In the genomic region with DNA sequence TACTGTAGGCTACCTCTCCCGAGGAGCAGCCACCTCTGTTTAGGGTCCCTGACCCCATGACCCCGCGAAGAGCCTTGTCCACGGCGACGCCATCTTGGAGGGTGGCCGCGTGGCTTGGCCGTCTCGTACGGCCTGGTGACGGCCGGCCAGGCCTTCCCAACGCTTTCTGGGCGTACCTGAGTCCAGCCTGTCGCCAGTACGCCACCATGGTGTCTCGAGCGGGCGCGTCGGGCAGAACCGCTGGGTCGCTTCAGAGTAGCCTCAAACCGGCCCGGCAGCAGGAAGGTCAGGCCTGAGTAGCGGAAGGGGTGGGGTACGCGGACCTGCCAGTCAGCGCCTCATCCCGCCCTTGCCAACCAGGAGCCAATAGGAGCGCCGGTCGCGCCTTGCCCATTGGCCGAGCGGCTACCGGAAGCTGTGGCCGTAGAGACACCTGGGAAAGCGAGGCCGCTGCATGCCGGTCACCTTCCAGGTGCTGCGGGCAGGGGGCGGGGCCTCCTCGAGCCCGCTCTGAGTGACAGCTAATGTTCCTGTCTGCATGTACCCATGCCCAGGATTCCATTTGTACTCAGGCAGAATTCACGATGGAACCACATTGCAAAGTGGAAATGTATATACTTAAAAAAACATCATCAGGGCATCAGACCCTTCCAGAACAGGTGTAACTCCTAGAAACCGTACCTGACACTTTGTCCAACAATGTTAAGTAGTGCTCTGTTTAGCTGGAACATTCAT, we compare ENCODE assay signal across 7 mouse cellular contexts. TPM values are rescaled to one million over a fixed set of nuclear protein-coding genes. Genes with fewer than 3 reads are reported as not detected.
DNase-seq lines count a peak whose midpoint lies in the region; ATAC-seq lines count a peak whose summit lies in the region.

Gene Atp5e, minus strand, starts transcription at position 317 of the 735 bp plus-strand sequence.

- peaks cover 15% of the 10 kb centered on the region; the same call in 1 of the 2 replicates for H3K36me3 ChIP-seq in intestine, embryonic 16.5 days (ENCODE audit: control insufficient read depth, insufficient read depth, low read length)
- peaks cover 4% of the 10 kb centered on the region; the same call in 1 of the 2 replicates for H3K36me3 ChIP-seq in midbrain, embryonic 11.5 days (ENCODE audit: control insufficient read depth, insufficient read depth, low read length)

- ATAC-seq in intestine, embryonic 16.5 days: peak; percentile 100
- peak; percentile 100 for ATAC-seq in midbrain, embryonic 11.5 days (ENCODE audit: low FRiP score)

- peak; percentile 98 for DNase-seq in adrenal gland, adult 2 months
- peak; percentile 81 for DNase-seq in embryo, embryonic 11.5 days (ENCODE audit: low read depth, low spot score)
- DNase-seq in gastrocnemius, postnatal 4 days (ENCODE audit: low spot score in 2 of 2): peak; percentile 90 to 94
- peak; percentile 96 to 97 for DNase-seq in left cerebral cortex, postnatal 36 days (ENCODE audit: low spot score in 2 of 2)
- DNase-seq in midbrain, embryonic 11.5 days (ENCODE audit: low spot score, missing footprints): peak; percentile 98
- peak; percentile 94 for DNase-seq in skeletal muscle tissue, adult 2 months (ENCODE audit: low read depth, low spot score)

- H3K4me1 ChIP-seq in intestine, embryonic 16.5 days (ENCODE audit: control insufficient read depth, insufficient read depth, low read length): no peaks in the 10 kb centered on the region
- peaks cover 7% of the 10 kb centered on the region; the same call in 1 of the 2 replicates for H3K4me1 ChIP-seq in midbrain, embryonic 11.5 days (ENCODE audit: control insufficient read depth, insufficient read depth, low read length)

- peak within 1 kb of the TSS; percentile 76 for H3K27ac ChIP-seq in intestine, embryonic 16.5 days (ENCODE audit: low read length)
- 0 out of 2 replicates have a peak within 1 kb of the TSS, but pooled peaks have one; percentile 25 for H3K27ac ChIP-seq in midbrain, embryonic 11.5 days (ENCODE audit: low read depth, low read length)

- H3K9me3 ChIP-seq in intestine, embryonic 16.5 days (ENCODE audit: control insufficient read depth, low read length): no peaks in the 10 kb centered on the region
- H3K9me3 ChIP-seq in midbrain, embryonic 11.5 days (ENCODE audit: control insufficient read depth, low read length): no peaks in the 10 kb centered on the region

- H3K9ac ChIP-seq in intestine, embryonic 16.5 days (ENCODE audit: low read depth, low read length): peak within 1 kb of the TSS; percentile 84
- peak within 1 kb of the TSS; percentile 91 for H3K9ac ChIP-seq in midbrain, embryonic 11.5 days (ENCODE audit: low read length)

- no peaks in the 10 kb centered on the region for H3K27me3 ChIP-seq in intestine, embryonic 16.5 days (replicated peaks; ENCODE audit: control insufficient read depth, insufficient read depth, low read length)
- H3K27me3 ChIP-seq in midbrain, embryonic 11.5 days (ENCODE audit: control insufficient read depth, insufficient read depth, low read length): no peaks in the 10 kb centered on the region

- peak within 1 kb of the TSS; percentile 83 for H3K4me2 ChIP-seq in intestine, embryonic 16.5 days (ENCODE audit: low read depth, low read length)
- peak within 1 kb of the TSS; percentile 95 for H3K4me2 ChIP-seq in midbrain, embryonic 11.5 days

- intact Hi-C loops in left cerebral cortex, postnatal 36 days (cut with DNase I): loop anchor here (5.0 kb wide), 1 partner anchor 132 kb away; no protein-coding TSS in a partner anchor

- peak within 1 kb of the TSS; percentile 74 for H3K4me3 ChIP-seq in intestine, embryonic 16.5 days (ENCODE audit: low read length)
- H3K4me3 ChIP-seq in midbrain, embryonic 11.5 days (ENCODE audit: low read depth, low read length): peak within 1 kb of the TSS; percentile 73

- WGBS in intestine, embryonic 16.5 days: 2% methylated on average over 48 of the region's 48 CpGs
- 2% methylated on average over 48 of the region's 48 CpGs for WGBS in midbrain, embryonic 11.5 days

RNA-seq across cellular contexts. Expression of gene Atp5e, which starts in this region (rescaled TPM):
- 100 to 1,000 TPM; 289 to 654 TPM for total RNA-seq in adrenal gland, adult 2 months (2021)
- polyA plus RNA-seq in adrenal gland, adult 2 months (2012; rRNA removed): 402 and 484 TPM in 2 replicates
- total RNA-seq in gastrocnemius, postnatal 4 days (2021): 100 to 1,000 TPM; 771 to 884 TPM
- 775 and 798 TPM in 2 replicates for polyA plus RNA-seq in intestine, embryonic 16.5 days (2015; fragmentation: Nextera tagmentation; extraction: Ambion mirVana)
- total RNA-seq in left cerebral cortex, postnatal 36 days (2021): 100 to 1,000 TPM; 278 to 343 TPM
- 694 and 705 TPM in 2 replicates for polyA plus RNA-seq in midbrain, embryonic 11.5 days (2014; fragmentation: Nextera tagmentation; extraction: Ambion mirVana)

Comparison
In these comparisons a context has a peak if more than half of its experiments do, and no peak if none do; other contexts are left out.
1. Peak in every context shown above with its lines: DNase-seq, ATAC-seq, H3K4me3 ChIP-seq and H3K27ac ChIP-seq.